Mouse (Mus musculus): ENCODE data around the gene B4galnt2. TPM values are rescaled to one million over a fixed set of nuclear protein-coding genes. Genes with fewer than 3 reads are reported as not detected.
"Not testable (repeated sequence)": the region's sequence is repeated elsewhere in the genome, so short reads cannot be mapped to it uniquely, and the experiment has no call there.

B4galnt2 gene
- polyA plus RNA-seq, 1 experiment from 2014 or later: not detected

- peaks cover 75% of the 10 kb centered on the region for H3K27me3 ChIP-seq (replicated peaks; ENCODE audit: control insufficient read depth, insufficient read depth, low read length)
- H3K9ac ChIP-seq (ENCODE audit: low read depth, low read length): no peak overlapping the region
- no peaks in the 10 kb centered on the region for H3K9me3 ChIP-seq (ENCODE audit: control insufficient read depth, low read length)
- under 1% methylated on average over 28 of the region's 28 CpGs for WGBS
- no peak for DNase-seq (ENCODE audit: low spot score)
- no peaks in the 10 kb centered on the region for H3K36me3 ChIP-seq (ENCODE audit: control insufficient read depth, insufficient read depth, low read length)
- H3K4me3 ChIP-seq (ENCODE audit: low read depth, low read length): peak overlapping the region; percentile 19
- no peak for ATAC-seq (ENCODE audit: low read depth)
- peaks cover 5% of the 10 kb centered on the region; the same call in 1 of the 2 replicates for H3K4me1 ChIP-seq (ENCODE audit: control insufficient read depth, insufficient read depth, low read length)
- no peak overlapping the region for H3K27ac ChIP-seq (replicated peaks; ENCODE audit: low read depth, low read length)
- H3K4me2 ChIP-seq (ENCODE audit: low read depth, low read length): peak overlapping the region; percentile 21
Observed at GRCm38 (mm10) chr11:95915006-95915710, 467 bp upstream of the B4galnt2 start.

DNA sequence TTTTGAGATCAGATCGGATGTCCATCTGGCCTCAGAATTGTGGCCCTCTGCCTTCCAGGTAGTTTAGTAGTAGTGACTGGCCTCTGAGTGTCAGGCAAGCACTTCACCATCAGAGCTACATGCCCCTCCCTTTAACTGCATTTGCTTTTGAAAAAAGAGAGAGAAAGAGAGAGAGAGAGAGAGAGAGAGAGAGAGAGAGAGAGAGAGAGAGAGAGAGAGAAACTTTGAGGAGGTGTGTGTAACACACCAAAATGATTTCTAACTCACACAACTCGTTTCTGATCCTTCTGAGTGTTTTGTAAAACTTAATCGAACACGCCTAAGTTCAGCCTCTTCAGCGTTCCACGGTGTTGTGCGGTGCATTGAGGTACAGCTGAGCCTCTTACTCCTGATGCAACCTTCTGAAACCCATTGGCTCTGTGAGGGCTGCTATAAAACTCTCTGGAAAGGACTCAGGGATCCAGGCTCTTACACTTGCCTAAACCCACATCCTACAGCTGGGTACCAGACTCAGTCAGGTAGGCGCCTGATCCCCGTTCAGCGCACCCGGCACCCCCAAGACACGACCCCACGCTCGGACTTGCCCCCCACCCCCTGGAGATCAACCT, 628 bp downstream of the B4galnt2 start:
- Histone ChIP-seq H3K4me3 (ENCODE audit: low read depth, low read length) (peak overlapping the region; percentile 19; the same call in 1 of the 2 replicates), H3K27ac (replicated peaks; ENCODE audit: low read depth, low read length) (no peak overlapping the region), H3K27me3 (replicated peaks; ENCODE audit: control insufficient read depth, insufficient read depth, low read length) (peaks cover 75% of the 10 kb centered on the region), H3K36me3 (ENCODE audit: control insufficient read depth, insufficient read depth, low read length) (no peaks in the 10 kb centered on the region), H3K9ac (ENCODE audit: low read depth, low read length) (0 out of 2 replicates have a peak overlapping the region, but pooled peaks have one; percentile 1), H3K4me2 (ENCODE audit: low read depth, low read length) (peak overlapping the region; percentile 21), H3K9me3 (ENCODE audit: control insufficient read depth, low read length) (no peaks in the 10 kb centered on the region), H3K4me1 (ENCODE audit: control insufficient read depth, insufficient read depth, low read length) (peaks cover 5% of the 10 kb centered on the region; the same call in 1 of the 2 replicates)
- 2% methylated on average over 12 of the region's 14 CpGs for WGBS
- ATAC-seq (ENCODE audit: low read depth) (no peak), DNase-seq (ENCODE audit: low spot score) (no peak)

- ATAC-seq (ENCODE audit: low read depth) (no peak), DNase-seq (ENCODE audit: low spot score) (no peak)
- Histone ChIP-seq H3K9me3 (ENCODE audit: control insufficient read depth, low read length) (no peaks in the 10 kb centered on the region), H3K4me3 (ENCODE audit: low read depth, low read length) (no peak overlapping the region), H3K9ac (ENCODE audit: low read depth, low read length) (no peak overlapping the region), H3K4me1 (ENCODE audit: control insufficient read depth, insufficient read depth, low read length) (peaks cover 5% of the 10 kb centered on the region; the same call in 1 of the 2 replicates), H3K36me3 (ENCODE audit: control insufficient read depth, insufficient read depth, low read length) (no peaks in the 10 kb centered on the region), H3K27me3 (replicated peaks; ENCODE audit: control insufficient read depth, insufficient read depth, low read length) (peaks cover 58% of the 10 kb centered on the region), H3K27ac (replicated peaks; ENCODE audit: low read depth, low read length) (no peak overlapping the region), H3K4me2 (ENCODE audit: low read depth, low read length) (no peak overlapping the region)
- WGBS: 7% methylated on average over 6 of the region's 7 CpGs
Observed at GRCm38 (mm10) chr11:95911579-95911978, 3.1 kb downstream of the B4galnt2 start.

DNA sequence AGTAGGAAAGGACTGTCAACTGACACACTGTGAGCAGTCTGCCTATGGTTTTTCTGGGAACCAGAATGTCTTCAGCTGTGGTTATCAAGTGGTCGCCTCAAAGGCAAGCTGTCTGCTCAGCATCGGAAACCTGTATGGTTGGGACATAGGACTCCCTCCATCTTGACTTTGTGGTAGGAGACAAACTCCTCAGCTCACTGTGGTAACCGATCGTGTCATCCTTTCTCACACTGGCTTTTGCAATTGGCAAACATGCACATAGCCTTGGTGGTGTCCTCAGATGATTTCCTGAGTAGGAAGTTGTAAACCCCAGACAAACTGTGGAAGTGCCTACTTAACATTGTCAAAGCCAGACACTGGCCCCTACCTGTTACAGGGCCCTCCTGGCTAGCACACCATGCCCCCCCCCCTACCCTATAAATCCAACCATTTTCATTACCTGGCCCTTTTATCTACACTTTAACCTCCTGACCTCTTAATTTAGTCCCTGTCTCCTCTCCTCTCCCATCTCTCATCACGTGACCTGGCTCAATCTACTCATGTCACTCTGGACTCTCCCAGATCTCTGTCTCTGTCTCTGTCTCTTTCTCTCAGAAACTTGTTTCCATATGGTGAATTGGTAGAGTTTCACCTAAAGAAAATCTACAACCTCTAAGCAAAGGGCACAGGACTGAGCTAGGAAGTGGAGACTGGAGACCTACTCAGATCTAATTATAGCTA, 6.7 kb downstream of the B4galnt2 start:
- H3K9ac ChIP-seq (ENCODE audit: low read depth, low read length): no peak overlapping the region
- 86% methylated on average over 5 of the region's 5 CpGs for WGBS

DNA sequence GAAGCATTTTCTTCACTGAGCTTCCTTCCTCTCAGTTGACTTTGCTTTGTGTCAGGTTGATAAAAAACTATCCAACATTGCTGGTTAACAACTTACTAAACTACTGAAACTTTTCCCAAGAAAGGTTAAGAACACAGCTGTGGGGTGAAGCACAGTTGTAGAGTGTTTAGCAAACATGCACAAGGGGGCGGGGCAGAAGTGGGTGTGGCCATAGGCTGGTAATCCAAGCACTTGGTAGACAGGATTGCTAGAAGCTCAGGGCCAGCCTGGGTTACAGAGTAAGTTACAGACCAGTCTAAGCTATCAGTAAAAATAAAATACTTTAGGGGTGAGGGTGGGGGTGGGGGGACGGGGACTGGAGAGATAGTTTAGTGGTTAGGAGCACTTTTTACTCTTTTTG, 10.4 kb downstream of the B4galnt2 start:
- H3K9me3 ChIP-seq (ENCODE audit: control insufficient read depth, low read length): no peaks in the 10 kb centered on the region
- DNase-seq (ENCODE audit: low spot score): no peak
- no peak overlapping the region for H3K27ac ChIP-seq (replicated peaks; ENCODE audit: low read depth, low read length)
- no peak overlapping the region for H3K9ac ChIP-seq (ENCODE audit: low read depth, low read length)
- H3K4me1 ChIP-seq (ENCODE audit: control insufficient read depth, insufficient read depth, low read length): no peaks in the 10 kb centered on the region
- H3K36me3 ChIP-seq (ENCODE audit: control insufficient read depth, insufficient read depth, low read length): no peaks in the 10 kb centered on the region
- H3K27me3 ChIP-seq (replicated peaks; ENCODE audit: control insufficient read depth, insufficient read depth, low read length): no peaks in the 10 kb centered on the region
- H3K4me3 ChIP-seq (ENCODE audit: low read depth, low read length): no peak overlapping the region
- no peak for ATAC-seq (ENCODE audit: low read depth)
- 69% methylated on average over 2 of the region's 2 CpGs for WGBS
- no peak overlapping the region for H3K4me2 ChIP-seq (ENCODE audit: low read depth, low read length)

More for the DNA sequence above, 6.7 kb downstream of the B4galnt2 start:
- Histone ChIP-seq H3K4me3 (ENCODE audit: low read depth, low read length) (no peak overlapping the region), H3K27me3 (replicated peaks; ENCODE audit: control insufficient read depth, insufficient read depth, low read length) (peaks cover 22% of the 10 kb centered on the region), H3K4me2 (ENCODE audit: low read depth, low read length) (no peak overlapping the region), H3K36me3 (ENCODE audit: control insufficient read depth, insufficient read depth, low read length) (no peaks in the 10 kb centered on the region), H3K27ac (replicated peaks; ENCODE audit: low read depth, low read length) (no peak overlapping the region), H3K4me1 (ENCODE audit: control insufficient read depth, insufficient read depth, low read length) (no peaks in the 10 kb centered on the region), H3K9me3 (ENCODE audit: control insufficient read depth, low read length) (no peaks in the 10 kb centered on the region)
- no peak for ATAC-seq (ENCODE audit: low read depth)
- no peak for DNase-seq (ENCODE audit: low spot score)

DNA sequence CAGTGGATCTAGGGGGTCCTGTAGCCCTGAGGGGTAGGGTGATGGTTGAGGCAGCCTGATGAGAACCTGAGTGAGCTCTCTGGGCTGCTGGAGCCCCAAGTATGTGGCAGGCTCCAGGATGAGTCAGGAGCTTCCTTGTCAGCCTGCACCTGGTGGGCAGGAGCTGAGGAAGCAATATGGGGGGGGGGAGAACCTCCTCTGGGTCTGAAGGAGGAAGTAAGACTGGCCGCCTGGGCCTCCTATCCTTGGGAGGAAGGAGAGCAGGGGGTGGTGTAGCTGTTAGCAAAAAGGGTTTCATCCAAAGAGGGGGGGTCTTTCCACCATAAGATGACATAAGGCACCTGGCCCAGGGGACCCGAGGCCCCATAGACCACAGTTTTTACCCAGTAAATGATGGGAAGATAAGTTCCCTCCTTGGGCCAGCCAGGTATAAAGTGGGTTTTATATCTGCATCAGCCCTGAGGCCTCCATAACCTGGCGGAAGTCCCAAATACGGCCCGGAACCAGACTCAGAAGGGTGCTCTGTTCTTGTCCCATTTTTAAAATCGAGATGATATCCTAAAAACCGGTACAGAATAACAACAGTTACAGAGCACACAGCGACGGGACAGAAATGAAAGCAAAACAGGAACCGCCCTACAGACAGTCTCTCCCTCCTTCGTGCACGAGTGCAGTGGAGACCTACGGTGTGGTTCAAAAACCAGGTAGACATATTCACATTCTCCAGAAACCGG, 18.1 kb downstream of the B4galnt2 start:
- H3K9ac ChIP-seq (ENCODE audit: low read depth, low read length): no peak overlapping the region
- H3K27me3 ChIP-seq (replicated peaks; ENCODE audit: control insufficient read depth, insufficient read depth, low read length): no peaks in the 10 kb centered on the region
- ATAC-seq (ENCODE audit: low read depth): no peak
- no peaks in the 10 kb centered on the region for H3K9me3 ChIP-seq (ENCODE audit: control insufficient read depth, low read length)
- H3K4me1 ChIP-seq (ENCODE audit: control insufficient read depth, insufficient read depth, low read length): no peaks in the 10 kb centered on the region
- 74% methylated on average over 14 of the region's 14 CpGs for WGBS
- no peaks in the 10 kb centered on the region for H3K36me3 ChIP-seq (ENCODE audit: control insufficient read depth, insufficient read depth, low read length)
- no peak overlapping the region for H3K4me2 ChIP-seq (ENCODE audit: low read depth, low read length)
- DNase-seq (ENCODE audit: low spot score): no peak
- H3K27ac ChIP-seq (replicated peaks; ENCODE audit: low read depth, low read length): no peak overlapping the region
- no peak overlapping the region for H3K4me3 ChIP-seq (ENCODE audit: low read depth, low read length)

GRCm38 (mm10) chr11:95890462-95891051, 24.1 kb downstream of the B4galnt2 start:
- H3K36me3 ChIP-seq (ENCODE audit: control insufficient read depth, insufficient read depth, low read length): no peaks in the 10 kb centered on the region
- H3K4me2 ChIP-seq (ENCODE audit: low read depth, low read length): no peak overlapping the region
- DNase-seq (ENCODE audit: low spot score): no peak
- WGBS: 74% methylated on average over 2 of the region's 2 CpGs
- no peak for ATAC-seq (ENCODE audit: low read depth)
- H3K9me3 ChIP-seq (ENCODE audit: control insufficient read depth, low read length): no peaks in the 10 kb centered on the region
- H3K4me3 ChIP-seq (ENCODE audit: low read depth, low read length): no peak overlapping the region
- no peak overlapping the region for H3K9ac ChIP-seq (ENCODE audit: low read depth, low read length)
- H3K4me1 ChIP-seq (ENCODE audit: control insufficient read depth, insufficient read depth, low read length): no peaks in the 10 kb centered on the region
- H3K27me3 ChIP-seq (replicated peaks; ENCODE audit: control insufficient read depth, insufficient read depth, low read length): no peaks in the 10 kb centered on the region
- no peak overlapping the region for H3K27ac ChIP-seq (replicated peaks; ENCODE audit: low read depth, low read length)

GRCm38 (mm10) chr11:95879861-95880260, 34.8 kb downstream of the B4galnt2 start:
- not testable (repeated sequence) for H3K4me2 ChIP-seq (ENCODE audit: low read depth, low read length); H3K9me3 ChIP-seq (ENCODE audit: control insufficient read depth, low read length); DNase-seq (ENCODE audit: low spot score); H3K4me3 ChIP-seq (ENCODE audit: low read depth, low read length); H3K27me3 ChIP-seq (replicated peaks; ENCODE audit: control insufficient read depth, insufficient read depth, low read length); H3K9ac ChIP-seq (ENCODE audit: low read depth, low read length); H3K4me1 ChIP-seq (ENCODE audit: control insufficient read depth, insufficient read depth, low read length); ATAC-seq (ENCODE audit: low read depth); H3K27ac ChIP-seq (replicated peaks; ENCODE audit: low read depth, low read length); H3K36me3 ChIP-seq (ENCODE audit: control insufficient read depth, insufficient read depth, low read length)
- WGBS: 74% methylated on average over 2 of the region's 2 CpGs

All from embryonic facial prominence, embryonic 14.5 days (tissue).